Mouse (Mus musculus): ENCODE results near the gene Dyrk3.

Gene Dyrk3

GRCm38 (mm10) chr1:131085957-131086739 is 52.0 kb downstream of the Dyrk3 start:
- no peak for DNase-seq (ENCODE audit: extremely low read depth, low read depth, low spot score)

- no peak for DNase-seq (ENCODE audit: extremely low read depth, low read depth, low spot score)
These were observed 52.9 kb downstream of the Dyrk3 start for GRCm38 (mm10) chr1:131085272-131085671.

GRCm38 (mm10) chr1:131084289-131084688 is 53.9 kb downstream of the Dyrk3 start:
- DNase-seq (ENCODE audit: extremely low read depth, low read depth, low spot score), result no peak

GRCm38 (mm10) chr1:131083609-131084008 is 54.5 kb downstream of the Dyrk3 start:
- peak; percentile 46 for DNase-seq (ENCODE audit: extremely low read depth, low read depth, low spot score)

- no peak for DNase-seq (ENCODE audit: extremely low read depth, low read depth, low spot score)
These were observed 55.0 kb downstream of the Dyrk3 start for GRCm38 (mm10) chr1:131083122-131083521.

- DNase-seq (ENCODE audit: extremely low read depth, low read depth, low spot score), result no peak
These were observed 57.5 kb downstream of the Dyrk3 start for GRCm38 (mm10) chr1:131080686-131081085.

- DNase-seq (ENCODE audit: extremely low read depth, low read depth, low spot score), result no peak
These were observed 58.4 kb downstream of the Dyrk3 start for GRCm38 (mm10) chr1:131079762-131080161.

- no peak for DNase-seq (ENCODE audit: extremely low read depth, low read depth, low spot score)
These were observed 59.3 kb downstream of the Dyrk3 start for GRCm38 (mm10) chr1:131078761-131079330.
